Mouse (Mus musculus): ENCODE measurements around the gene Gm10190. TPM values are rescaled to one million over a fixed set of nuclear protein-coding genes. Genes with fewer than 3 reads are reported as not detected.
A peak's percentile ranks its signal among the peaks of the same experiment; 100 is the strongest.
"Not testable (repeated sequence)": the region's sequence is repeated elsewhere in the genome, so short reads cannot be mapped to it uniquely, and the experiment has no call there.

The Gm10190 gene
- 1.3 TPM in 1 of 2 replicates, not detected in the other for polyA plus RNA-seq (2015; fragmentation: Nextera tagmentation; extraction: Ambion mirVana)

- Histone ChIP-seq H3K9me3 (ENCODE audit: control insufficient read depth, low read length) (no peaks in the 10 kb centered on the region), H3K4me1 (ENCODE audit: control insufficient read depth, insufficient read depth, low read length) (no peaks in the 10 kb centered on the region; the same call in 1 of the 2 replicates), H3K4me2 (ENCODE audit: low read depth, low read length) (peak within 1 kb of the TSS; percentile 97), H3K27ac (ENCODE audit: low read length) (peak within 1 kb of the TSS; percentile 75), H3K27me3 (replicated peaks; ENCODE audit: control insufficient read depth, insufficient read depth, low read length) (no peaks in the 10 kb centered on the region; the same call in 1 of the 2 replicates), H3K4me3 (ENCODE audit: low read length) (peak within 1 kb of the TSS; percentile 56), H3K36me3 (ENCODE audit: control insufficient read depth, insufficient read depth, low read length) (no peaks in the 10 kb centered on the region), H3K9ac (ENCODE audit: low read depth, low read length) (peak within 1 kb of the TSS; percentile 81)
- ATAC-seq, result peak; percentile 99
- WGBS, result 3% methylated on average over 97 of the region's 102 CpGs
These were observed at the start of gene Gm10190 for GRCm38 (mm10) chr17:80372989-80373725. Gene Gm10190, minus strand, starts transcription at chr17:80373541.

- H3K4me1 ChIP-seq (ENCODE audit: control insufficient read depth, insufficient read depth, low read length), result no peaks in the 10 kb centered on the region
- H3K27ac ChIP-seq (ENCODE audit: low read length), result no peak overlapping the region
- no peaks in the 10 kb centered on the region for H3K27me3 ChIP-seq (replicated peaks; ENCODE audit: control insufficient read depth, insufficient read depth, low read length)
- WGBS, result 93% methylated on average over 1 of the region's 1 CpGs
- ATAC-seq, result no peak
- no peak overlapping the region for H3K4me3 ChIP-seq (ENCODE audit: low read length)
- no peak overlapping the region for H3K9ac ChIP-seq (ENCODE audit: low read depth, low read length)
- H3K4me2 ChIP-seq (ENCODE audit: low read depth, low read length), result no peak overlapping the region
- H3K36me3 ChIP-seq (ENCODE audit: control insufficient read depth, insufficient read depth, low read length), result peaks cover 8% of the 10 kb centered on the region
- H3K9me3 ChIP-seq (ENCODE audit: control insufficient read depth, low read length), result no peaks in the 10 kb centered on the region
These were observed 47.7 kb upstream of the Gm10190 start for GRCm38 (mm10) chr17:80420998-80421397.

GRCm38 (mm10) chr17:80418572-80419210, 45.4 kb upstream of the Gm10190 start:
- Histone ChIP-seq H3K9me3 (ENCODE audit: control insufficient read depth, low read length) (no peaks in the 10 kb centered on the region), H3K4me1 (ENCODE audit: control insufficient read depth, insufficient read depth, low read length) (no peaks in the 10 kb centered on the region), H3K4me2 (ENCODE audit: low read depth, low read length) (no peak overlapping the region), H3K36me3 (ENCODE audit: control insufficient read depth, insufficient read depth, low read length) (peaks cover 8% of the 10 kb centered on the region), H3K4me3 (ENCODE audit: low read length) (no peak overlapping the region), H3K27ac (ENCODE audit: low read length) (no peak overlapping the region), H3K27me3 (replicated peaks; ENCODE audit: control insufficient read depth, insufficient read depth, low read length) (no peaks in the 10 kb centered on the region), H3K9ac (ENCODE audit: low read depth, low read length) (no peak overlapping the region)
- 86% methylated on average over 10 of the region's 10 CpGs for WGBS
- ATAC-seq, result no peak

GRCm38 (mm10) chr17:80411182-80411581, 37.8 kb upstream of the Gm10190 start:
- H3K27ac ChIP-seq (ENCODE audit: low read length), result no peak overlapping the region
- H3K4me3 ChIP-seq (ENCODE audit: low read length), result no peak overlapping the region
- H3K27me3 ChIP-seq (replicated peaks; ENCODE audit: control insufficient read depth, insufficient read depth, low read length), result no peaks in the 10 kb centered on the region
- H3K4me2 ChIP-seq (ENCODE audit: low read depth, low read length), result no peak overlapping the region
- 59% methylated on average over 1 of the region's 1 CpGs for WGBS
- H3K9ac ChIP-seq (ENCODE audit: low read depth, low read length), result no peak overlapping the region
- H3K4me1 ChIP-seq (ENCODE audit: control insufficient read depth, insufficient read depth, low read length), result no peaks in the 10 kb centered on the region
- no peaks in the 10 kb centered on the region; the same call in 1 of the 2 replicates for H3K9me3 ChIP-seq (ENCODE audit: control insufficient read depth, low read length)
- H3K36me3 ChIP-seq (ENCODE audit: control insufficient read depth, insufficient read depth, low read length), result peaks cover 10% of the 10 kb centered on the region
- ATAC-seq, result no peak

- WGBS, result 90% methylated on average over 7 of the region's 7 CpGs
- Histone ChIP-seq H3K27me3 (replicated peaks; ENCODE audit: control insufficient read depth, insufficient read depth, low read length) (no peaks in the 10 kb centered on the region), H3K4me2 (ENCODE audit: low read depth, low read length) (no peak overlapping the region), H3K4me1 (ENCODE audit: control insufficient read depth, insufficient read depth, low read length) (no peaks in the 10 kb centered on the region), H3K9me3 (ENCODE audit: control insufficient read depth, low read length) (no peaks in the 10 kb centered on the region), H3K36me3 (ENCODE audit: control insufficient read depth, insufficient read depth, low read length) (peaks cover 6% of the 10 kb centered on the region; the same call in 1 of the 2 replicates), H3K9ac (ENCODE audit: low read depth, low read length) (no peak overlapping the region), H3K4me3 (ENCODE audit: low read length) (no peak overlapping the region), H3K27ac (ENCODE audit: low read length) (no peak overlapping the region)
- ATAC-seq, result no peak
These were observed 24.9 kb upstream of the Gm10190 start for GRCm38 (mm10) chr17:80398243-80398642.

- Histone ChIP-seq H3K36me3 (ENCODE audit: control insufficient read depth, insufficient read depth, low read length) (no peaks in the 10 kb centered on the region), H3K27me3 (replicated peaks; ENCODE audit: control insufficient read depth, insufficient read depth, low read length) (no peaks in the 10 kb centered on the region), H3K4me2 (ENCODE audit: low read depth, low read length) (peak overlapping the region; percentile 52), H3K9me3 (ENCODE audit: control insufficient read depth, low read length) (no peaks in the 10 kb centered on the region), H3K4me1 (ENCODE audit: control insufficient read depth, insufficient read depth, low read length) (no peaks in the 10 kb centered on the region), H3K4me3 (ENCODE audit: low read length) (peak overlapping the region; percentile 52), H3K27ac (ENCODE audit: low read length) (no peak overlapping the region), H3K9ac (ENCODE audit: low read depth, low read length) (peak overlapping the region; percentile 58)
- 14% methylated on average over 17 of the region's 17 CpGs for WGBS
- peak; percentile 90 for ATAC-seq
These were observed 18.4 kb upstream of the Gm10190 start for GRCm38 (mm10) chr17:80391423-80392403.

- Histone ChIP-seq H3K27me3 (replicated peaks; ENCODE audit: control insufficient read depth, insufficient read depth, low read length) (no peaks in the 10 kb centered on the region), H3K4me3 (ENCODE audit: low read length) (no peak overlapping the region), H3K27ac (ENCODE audit: low read length) (no peak overlapping the region), H3K4me2 (ENCODE audit: low read depth, low read length) (no peak overlapping the region), H3K4me1 (ENCODE audit: control insufficient read depth, insufficient read depth, low read length) (no peaks in the 10 kb centered on the region), H3K9me3 (ENCODE audit: control insufficient read depth, low read length) (no peaks in the 10 kb centered on the region), H3K9ac (ENCODE audit: low read depth, low read length) (no peak overlapping the region), H3K36me3 (ENCODE audit: control insufficient read depth, insufficient read depth, low read length) (no peaks in the 10 kb centered on the region)
- 71% methylated on average over 10 of the region's 10 CpGs for WGBS
- ATAC-seq, result no peak
These were observed 16.7 kb upstream of the Gm10190 start for GRCm38 (mm10) chr17:80390024-80390423.

GRCm38 (mm10) chr17:80385671-80386070, 12.3 kb upstream of the Gm10190 start:
- Histone ChIP-seq H3K27ac (ENCODE audit: low read length) (no peak overlapping the region), H3K4me3 (ENCODE audit: low read length) (no peak overlapping the region), H3K4me1 (ENCODE audit: control insufficient read depth, insufficient read depth, low read length) (no peaks in the 10 kb centered on the region), H3K9ac (ENCODE audit: low read depth, low read length) (no peak overlapping the region), H3K4me2 (ENCODE audit: low read depth, low read length) (no peak overlapping the region), H3K36me3 (ENCODE audit: control insufficient read depth, insufficient read depth, low read length) (no peaks in the 10 kb centered on the region), H3K9me3 (ENCODE audit: control insufficient read depth, low read length) (no peaks in the 10 kb centered on the region), H3K27me3 (replicated peaks; ENCODE audit: control insufficient read depth, insufficient read depth, low read length) (no peaks in the 10 kb centered on the region)
- 60% methylated on average over 1 of the region's 1 CpGs for WGBS
- ATAC-seq, result no peak

- not testable (repeated sequence) for H3K4me1 ChIP-seq (ENCODE audit: control insufficient read depth, insufficient read depth, low read length)
These were observed 5.0 kb upstream of the Gm10190 start for GRCm38 (mm10) chr17:80378386-80378785.

More at GRCm38 (mm10) chr17:80378386-80378785, 5.0 kb upstream of the Gm10190 start:
- H3K4me3 ChIP-seq (ENCODE audit: low read length); H3K27ac ChIP-seq (ENCODE audit: low read length); H3K4me2 ChIP-seq (ENCODE audit: low read depth, low read length); H3K27me3 ChIP-seq (replicated peaks; ENCODE audit: control insufficient read depth, insufficient read depth, low read length); H3K9me3 ChIP-seq (ENCODE audit: control insufficient read depth, low read length); H3K36me3 ChIP-seq (ENCODE audit: control insufficient read depth, insufficient read depth, low read length); H3K9ac ChIP-seq (ENCODE audit: low read depth, low read length); ATAC-seq: not testable (repeated sequence)
